Mouse (Mus musculus): Measurements from ENCODE around the gene 1700042G07Rik.

The 1700042G07Rik gene

DNA sequence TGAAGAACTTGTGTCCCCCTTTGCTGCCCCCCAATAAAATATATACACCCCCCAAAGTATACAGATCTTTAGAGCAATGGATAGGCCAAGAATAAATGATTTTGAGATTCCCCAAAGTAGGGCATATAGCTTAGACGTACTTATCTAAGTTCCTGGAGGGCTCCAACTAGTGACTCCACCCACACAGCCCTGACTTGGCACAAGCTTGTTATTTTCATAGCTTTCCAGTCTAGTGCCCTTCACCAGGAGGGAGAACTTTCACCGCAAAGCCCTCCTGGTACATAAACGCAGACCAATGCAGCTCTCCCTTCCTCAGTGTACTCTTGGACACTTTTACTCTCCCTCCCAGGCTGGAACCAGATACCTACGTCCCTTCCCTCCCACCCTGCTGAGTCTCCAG, 11.0 kb upstream of the 1700042G07Rik start:
- no peak for DNase-seq (ENCODE audit: extremely low spot score)

DNA sequence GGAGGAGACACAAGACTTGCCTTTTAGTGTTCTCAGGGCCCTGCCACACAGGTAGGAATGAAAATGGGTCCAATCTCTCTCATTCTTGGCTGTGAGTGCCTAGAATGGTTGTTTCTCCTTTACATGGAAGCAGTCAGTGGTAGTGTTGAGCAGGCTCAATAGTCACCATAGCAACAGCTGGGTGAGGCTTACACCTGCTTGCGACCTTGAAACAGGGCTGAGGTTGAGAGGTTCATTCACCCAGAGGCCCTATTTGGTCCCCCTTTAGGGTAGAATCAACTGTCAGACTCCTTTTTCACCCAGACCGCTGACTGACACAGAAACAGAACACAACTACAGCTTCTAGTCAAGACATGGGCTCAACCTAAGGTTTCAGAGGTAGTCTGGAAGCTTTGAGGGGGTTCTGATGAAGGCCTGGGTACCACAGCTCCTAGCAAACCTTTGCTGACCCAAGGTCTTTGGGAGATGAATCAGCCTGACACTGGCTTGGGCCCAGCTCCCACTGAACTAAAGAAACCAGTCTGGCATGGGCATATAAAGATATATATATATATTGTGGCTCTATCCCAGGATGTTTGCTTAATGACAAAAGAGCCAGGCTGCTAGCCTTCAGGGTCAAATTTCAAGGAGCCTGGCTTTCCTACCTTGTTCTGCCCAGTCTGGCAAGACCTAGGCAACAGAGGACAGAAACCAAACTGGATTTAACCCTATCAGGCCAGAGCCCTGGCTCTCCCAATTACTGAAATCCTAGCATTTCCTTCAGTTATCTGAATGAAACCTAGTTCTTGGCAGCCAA, 8.2 kb upstream of the 1700042G07Rik start:
- no peak for DNase-seq (ENCODE audit: extremely low spot score)

DNA sequence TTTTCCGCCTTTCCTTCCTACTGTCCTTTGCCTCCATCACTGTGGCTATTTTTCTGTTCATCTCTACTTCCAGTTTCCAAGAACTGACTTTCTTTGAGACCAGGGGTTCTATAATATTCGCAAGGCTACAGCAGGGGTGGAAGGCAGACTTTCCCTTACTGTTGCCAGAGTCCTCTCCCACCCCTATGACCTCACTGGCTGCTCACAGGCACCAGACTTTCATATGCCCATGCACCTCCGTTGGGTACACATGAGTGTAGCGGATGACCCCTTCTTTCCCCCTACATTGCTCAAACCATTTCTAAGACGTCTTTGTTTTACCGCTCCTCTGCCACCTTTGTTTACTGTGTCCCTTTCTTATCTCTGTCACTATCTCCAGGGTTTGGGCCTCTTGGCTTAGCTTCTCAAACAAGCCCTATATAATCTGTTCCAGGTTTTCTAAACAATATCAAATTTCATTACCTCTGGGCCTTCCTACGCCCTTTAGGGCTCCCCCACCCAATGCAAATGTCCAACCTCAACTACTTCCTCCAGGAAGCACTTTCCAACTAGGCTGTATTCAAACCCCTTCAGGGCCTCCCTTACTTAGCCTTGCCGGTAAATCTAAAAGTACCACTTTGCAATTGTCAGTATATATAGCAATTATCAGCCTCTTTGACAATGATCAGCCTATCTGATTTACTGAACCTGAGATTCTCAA, 7.3 kb upstream of the 1700042G07Rik start:
- no peak for DNase-seq (ENCODE audit: extremely low spot score)

DNA sequence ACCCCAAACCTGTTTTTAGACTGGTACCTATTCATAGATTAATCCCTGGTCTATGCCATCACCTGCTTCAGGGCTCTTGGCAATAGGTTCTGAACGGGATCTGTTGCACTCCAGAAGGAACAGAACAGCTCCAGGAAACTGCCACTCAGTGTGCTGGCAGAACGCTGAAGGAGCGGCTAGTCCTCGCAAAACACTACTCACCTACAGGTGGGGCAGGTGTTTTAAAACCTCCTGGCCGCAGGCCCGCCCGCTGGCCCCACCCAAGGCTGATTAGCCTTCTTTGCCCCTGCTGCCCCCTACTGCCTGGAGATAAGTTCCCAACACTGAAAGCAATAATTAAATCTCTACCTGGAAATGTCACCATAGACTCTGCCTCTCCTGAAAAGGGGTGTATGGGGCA, 5.8 kb upstream of the 1700042G07Rik start, which contains the start of gene Tspan1:
TSS of gene Tspan1 (minus strand) at position 198 of the 400 bp plus-strand sequence.
- no peak for DNase-seq (ENCODE audit: extremely low spot score)

DNA sequence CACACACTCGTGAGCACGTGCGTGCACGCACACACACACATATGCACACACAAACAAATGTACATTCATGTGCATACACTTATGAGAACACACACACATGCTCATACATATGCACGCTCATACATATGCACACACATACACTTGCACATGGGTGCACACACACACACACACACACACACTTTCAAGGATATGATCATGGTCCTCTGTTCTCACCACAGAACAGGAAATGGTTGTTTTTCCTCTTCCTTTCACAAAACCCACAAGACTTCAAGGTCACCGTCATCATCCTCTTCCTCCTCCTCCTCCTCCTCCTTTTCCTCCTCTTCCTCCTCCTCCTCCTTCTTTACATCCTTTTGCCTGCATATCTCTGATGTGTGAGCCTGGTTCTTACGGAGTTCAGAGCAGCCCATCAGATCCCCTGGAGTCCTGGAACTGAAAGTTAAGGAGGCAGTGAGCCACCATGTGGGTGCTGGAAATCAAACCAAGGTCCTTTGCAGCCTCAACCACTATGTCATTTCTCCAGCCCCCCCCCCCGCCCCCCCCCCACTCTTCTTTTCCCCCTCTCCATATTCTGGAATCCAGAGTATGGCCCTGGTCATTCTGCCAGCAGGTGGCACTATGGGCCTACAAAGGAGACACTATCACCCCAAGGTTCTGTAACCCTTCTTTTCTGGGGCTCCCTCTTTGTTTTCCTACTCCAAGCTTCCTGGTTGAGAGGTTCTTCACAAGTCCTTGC, 4.4 kb upstream of the 1700042G07Rik start:
- DNase-seq (ENCODE audit: extremely low spot score): peak; percentile 71

DNA sequence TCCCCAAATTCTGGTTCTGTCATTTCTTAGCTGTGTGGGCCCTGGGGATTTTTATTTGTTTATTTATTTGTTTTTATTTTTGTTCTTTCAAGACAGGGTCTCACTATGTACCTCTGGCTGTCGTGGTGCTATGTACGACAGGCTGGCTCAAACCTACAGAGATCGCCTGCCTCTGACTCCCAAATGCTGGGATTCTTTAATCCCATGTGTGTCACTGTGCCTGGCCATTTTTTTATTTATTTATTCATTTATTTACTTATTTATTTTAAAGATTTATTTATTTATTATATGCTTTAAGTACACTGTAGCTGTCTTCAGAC, 3.9 kb upstream of the 1700042G07Rik start:
- DNase-seq (ENCODE audit: extremely low spot score): no peak

DNA sequence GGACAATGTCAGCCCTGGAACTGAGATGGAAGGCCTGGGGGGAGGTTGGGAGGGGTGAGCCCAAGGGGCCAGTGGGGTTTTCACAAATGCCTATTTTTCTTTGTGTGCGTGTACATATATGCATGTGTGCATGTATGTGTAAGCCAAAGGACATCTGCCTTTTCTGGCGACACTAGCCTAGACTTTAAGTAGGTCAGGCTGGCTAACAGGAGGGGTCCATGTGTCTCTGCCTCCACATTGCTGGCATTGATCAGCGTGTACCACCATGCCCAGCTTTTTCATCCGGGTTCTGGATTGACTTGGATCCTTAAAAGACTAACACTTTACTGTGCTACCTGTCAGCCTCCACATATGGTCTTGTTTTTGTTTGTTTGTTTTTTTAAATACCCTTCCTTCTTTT, 580 bp downstream of the 1700042G07Rik start:
- no peak for DNase-seq (ENCODE audit: extremely low spot score)

DNA sequence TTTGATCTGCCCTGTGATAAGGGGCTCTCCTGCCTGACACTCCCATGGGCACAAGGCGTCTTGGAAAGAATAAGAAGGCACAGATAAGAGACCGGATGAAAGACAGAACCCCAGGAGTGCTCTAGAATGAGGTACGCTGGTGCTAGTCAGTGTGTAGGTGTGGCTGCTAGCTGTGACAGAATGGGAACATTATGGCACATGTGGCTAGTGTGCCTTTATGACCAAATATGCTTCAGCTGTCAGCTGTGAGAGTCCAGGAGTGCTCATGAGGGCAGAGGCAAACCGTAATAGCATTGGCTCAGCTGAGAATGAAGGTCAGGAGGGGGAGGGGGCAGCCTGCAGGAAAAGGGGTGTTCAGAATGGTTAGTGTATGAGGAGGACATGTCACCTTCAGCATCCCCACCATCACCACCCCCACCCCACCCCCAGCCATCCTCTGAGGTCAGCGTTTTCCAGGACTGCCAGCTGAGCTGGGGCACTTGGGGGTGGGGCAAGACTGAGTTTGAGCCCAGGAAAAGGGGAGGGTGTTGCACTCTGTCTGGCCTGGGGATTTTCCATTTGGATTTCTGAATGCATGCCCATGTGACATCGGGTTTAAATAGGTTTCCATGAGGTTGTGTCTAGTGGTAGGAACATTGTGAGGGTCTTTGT, 1.4 kb downstream of the 1700042G07Rik start:
- DNase-seq (ENCODE audit: extremely low spot score): no peak

DNA sequence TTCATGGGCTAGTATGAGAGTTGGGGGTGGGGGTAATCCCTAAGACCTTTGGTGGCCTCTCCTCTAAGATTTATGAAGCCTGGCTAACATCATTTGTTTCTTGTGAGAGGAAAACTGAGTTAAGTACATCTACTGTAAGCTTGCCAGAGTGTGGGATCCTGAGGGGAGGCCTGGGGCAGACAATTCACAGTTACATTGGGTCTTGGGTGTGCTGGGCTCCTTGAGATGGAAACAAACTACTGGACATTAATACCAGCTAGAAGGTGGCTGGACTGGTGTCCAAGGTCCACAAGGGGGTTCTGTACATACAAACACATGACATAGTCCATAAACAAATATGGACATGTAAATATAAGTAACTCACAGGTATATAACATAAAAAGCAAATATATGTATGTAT, 2.0 kb downstream of the 1700042G07Rik start:
- no peak for DNase-seq (ENCODE audit: extremely low spot score)

DNA sequence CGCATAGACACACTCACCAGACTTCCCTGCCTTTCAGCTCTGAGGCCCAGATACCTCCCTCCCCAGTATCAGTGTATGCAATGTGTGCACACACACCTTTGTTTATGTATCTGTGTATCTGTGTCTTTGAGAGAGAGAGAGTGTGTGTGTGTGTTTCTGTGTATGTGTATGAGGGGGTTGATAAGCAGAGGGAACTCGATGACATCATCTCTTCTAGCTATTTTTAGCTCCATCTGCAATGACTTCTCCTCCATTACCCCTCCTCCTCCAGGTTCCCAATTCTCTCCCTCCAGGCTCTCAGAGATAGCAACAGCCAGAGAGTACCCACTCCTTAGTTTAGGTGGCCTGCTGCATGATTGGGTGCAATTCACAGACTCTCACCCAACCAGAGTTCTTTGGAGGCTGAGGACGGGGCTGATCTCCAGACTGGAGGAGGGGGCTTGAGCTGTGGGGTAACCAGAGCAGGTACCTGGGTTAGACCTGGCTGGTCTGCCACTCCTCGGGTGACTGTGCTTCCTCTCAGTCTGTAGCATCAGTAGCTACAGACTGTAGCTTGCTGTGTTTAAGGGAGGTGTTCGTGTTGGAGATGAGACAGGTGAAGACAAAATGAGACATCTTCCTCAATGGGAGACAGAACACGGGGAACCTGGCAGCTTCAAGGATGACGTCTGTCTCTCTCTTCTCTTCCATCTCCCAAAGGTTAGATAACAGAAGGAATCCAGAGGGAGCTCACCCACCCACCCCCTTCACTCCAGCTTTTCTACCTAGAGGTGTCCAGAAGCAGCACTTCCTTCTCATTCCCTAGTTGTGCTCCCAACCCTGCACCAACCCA, 2.8 kb downstream of the 1700042G07Rik start:
- no peak for DNase-seq (ENCODE audit: extremely low spot score)

DNA sequence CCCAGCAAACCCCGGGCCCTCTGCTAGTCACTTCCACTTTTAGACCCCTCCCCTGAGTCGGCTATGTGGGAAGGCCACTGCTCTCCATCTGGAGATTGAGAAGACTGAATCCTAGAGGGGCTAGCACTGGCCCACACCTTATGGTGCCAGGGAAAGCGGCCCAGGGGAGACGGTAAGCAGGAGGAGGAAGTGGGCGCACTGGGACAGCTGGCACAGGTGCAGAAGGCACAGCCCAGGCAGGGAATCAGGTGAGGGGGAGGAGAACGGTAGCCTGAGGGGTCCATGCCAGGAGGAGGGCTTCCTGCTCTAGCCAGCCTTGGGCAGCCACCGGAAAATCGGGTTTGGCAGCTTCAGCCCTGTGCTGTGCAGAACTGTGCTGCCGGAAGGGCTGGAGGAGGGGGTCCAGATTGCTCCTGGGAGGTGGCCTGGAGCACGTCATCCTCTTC, 3.4 kb downstream of the 1700042G07Rik start:
- DNase-seq (ENCODE audit: extremely low spot score): no peak

DNA sequence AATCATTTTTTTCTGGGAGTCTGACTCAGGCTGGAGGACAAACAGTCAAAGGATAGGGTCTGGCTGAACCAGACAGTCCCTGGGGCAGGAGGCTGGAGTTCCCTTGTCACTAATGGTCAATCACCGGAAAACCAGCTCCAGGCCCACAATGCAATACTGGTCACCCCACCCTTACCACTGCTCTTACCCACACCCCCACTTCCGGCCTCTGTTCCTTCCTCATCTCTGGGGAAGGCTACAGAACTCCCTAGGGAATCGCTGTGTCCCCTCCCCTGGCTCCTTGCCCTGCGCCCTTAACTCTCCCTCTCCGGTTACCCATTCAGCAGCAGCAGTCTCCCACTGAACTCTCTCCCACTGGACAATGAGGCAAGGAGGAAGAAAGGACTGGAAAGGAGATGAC, 4.0 kb downstream of the 1700042G07Rik start:
- peak; percentile 38 for DNase-seq (ENCODE audit: extremely low spot score)

DNA sequence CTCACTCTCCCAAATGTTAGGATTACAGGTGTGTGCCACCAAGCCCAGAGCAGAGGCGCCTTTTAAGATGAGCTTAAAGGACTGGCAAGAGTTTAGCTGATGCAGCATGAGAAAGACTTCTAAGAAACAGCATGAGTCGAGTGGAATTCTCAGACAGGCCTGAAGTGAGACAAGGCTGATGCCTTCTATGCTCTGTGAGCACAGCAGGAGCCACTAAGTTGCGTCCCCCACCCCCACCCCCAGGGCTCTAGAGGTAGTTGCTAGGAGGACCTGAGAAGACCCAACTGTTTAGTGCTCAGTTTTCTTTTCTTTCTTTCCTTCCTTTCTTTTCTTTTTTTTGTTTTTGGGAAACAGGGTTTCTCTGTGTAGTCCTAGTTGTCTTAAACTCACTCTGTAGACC, 8.9 kb downstream of the 1700042G07Rik start:
- DNase-seq (ENCODE audit: extremely low spot score): no peak

DNA sequence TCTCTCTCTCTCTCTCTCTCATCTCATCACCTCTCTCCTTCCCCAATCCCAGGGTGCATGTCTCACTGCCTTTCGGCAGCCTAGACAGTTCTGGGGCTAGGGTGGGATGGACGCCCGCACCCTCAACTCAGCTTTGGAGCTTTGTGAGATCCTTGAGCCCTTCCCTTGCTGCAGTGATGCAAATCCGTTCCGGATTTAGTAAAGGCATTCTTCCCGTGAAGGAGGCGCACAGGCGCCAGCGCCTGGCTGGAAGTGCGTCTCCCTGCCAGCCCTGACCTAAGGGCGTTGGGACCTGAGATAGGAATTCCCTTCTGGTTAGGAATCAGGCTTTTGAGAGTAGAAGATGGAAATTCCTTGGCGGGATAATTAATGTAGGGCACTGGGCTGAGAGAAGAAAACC, 9.6 kb downstream of the 1700042G07Rik start:
- peak; percentile 61 for DNase-seq (ENCODE audit: extremely low spot score)

DNA sequence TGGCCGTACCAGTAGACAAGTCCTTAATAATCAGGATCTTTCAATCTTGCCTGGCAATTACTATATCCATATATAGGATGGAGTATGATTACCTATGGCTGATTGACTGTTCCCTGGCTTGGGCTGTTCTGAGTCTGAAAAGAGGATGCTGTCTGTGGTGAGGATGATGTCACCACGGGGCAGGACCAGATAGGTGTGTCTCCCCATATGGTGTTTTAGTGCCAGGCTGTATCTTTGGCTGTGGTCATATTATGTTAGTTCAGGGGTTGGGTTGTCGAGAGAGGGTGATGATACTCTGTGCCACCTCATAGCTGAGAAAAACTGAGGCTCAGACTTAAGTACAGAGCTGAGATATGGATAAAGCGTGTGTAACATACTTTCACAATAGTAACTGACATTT, 11.9 kb downstream of the 1700042G07Rik start:
- no peak for DNase-seq (ENCODE audit: extremely low spot score)

DNA sequence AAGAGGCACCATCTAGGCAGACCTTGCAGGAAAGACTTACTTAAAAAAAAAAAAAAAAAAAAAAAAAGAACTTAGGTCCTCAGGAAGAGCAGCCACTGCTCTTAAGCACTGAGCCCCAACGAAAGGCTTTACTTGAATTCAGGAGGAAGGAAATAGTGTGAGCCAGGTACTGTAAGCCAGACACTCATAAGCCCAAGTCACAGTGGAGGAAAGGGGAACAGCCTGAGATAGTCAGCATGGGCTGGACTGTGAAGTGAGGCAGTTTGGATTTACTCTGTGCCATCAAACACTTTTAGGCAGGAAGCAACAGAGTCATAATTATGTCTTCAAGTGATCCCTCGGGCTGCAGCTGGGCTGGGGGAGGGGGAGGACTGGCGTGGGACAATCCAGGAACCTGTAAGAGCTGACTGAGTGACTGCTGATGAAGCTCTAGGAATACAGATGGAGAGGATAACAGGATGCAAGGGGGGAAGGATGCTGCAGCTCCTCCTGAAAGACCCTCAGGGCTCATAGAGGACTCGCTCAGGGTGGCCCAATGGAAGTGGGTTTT, 19.2 kb downstream of the 1700042G07Rik start:
- DNase-seq (ENCODE audit: extremely low spot score): no peak

DNA sequence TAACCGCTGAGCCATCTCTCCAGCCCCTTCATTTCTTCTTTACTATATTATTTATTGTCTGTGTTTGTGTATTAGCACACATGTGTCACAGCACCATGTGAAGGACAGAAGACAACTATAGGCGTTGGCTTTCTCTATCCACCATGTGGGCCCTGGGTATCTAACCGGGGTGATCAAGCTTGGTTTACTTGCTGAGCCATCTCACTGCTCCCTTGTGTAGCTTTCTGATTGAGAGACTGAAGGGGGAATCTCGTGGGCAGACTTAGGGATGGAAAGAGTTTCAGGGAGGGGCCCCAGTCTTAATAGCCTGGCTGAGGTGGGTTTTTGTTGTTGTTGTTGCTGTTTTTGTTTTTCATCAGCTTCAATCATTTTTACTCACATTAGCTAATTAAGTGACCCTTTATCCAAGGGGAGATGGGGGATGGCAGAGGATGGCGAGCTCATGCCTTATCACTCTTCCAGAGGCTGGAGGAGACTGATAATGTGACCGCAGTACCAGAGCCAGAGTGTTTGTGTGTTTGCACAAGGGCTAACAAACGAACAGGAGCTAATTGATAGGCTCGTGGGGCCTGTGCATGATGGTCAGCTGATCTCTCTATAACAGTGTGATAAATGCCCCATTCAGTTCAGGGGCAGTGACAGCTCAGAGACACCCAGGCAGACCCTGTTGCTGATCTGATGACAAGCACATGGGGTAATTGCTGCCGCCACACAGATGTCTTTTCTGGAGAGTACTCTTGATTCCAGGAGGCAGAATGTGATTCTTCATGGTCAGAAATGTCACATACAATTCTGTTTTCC, 20.6 kb downstream of the 1700042G07Rik start:
- no peak for DNase-seq (ENCODE audit: extremely low spot score)

DNA sequence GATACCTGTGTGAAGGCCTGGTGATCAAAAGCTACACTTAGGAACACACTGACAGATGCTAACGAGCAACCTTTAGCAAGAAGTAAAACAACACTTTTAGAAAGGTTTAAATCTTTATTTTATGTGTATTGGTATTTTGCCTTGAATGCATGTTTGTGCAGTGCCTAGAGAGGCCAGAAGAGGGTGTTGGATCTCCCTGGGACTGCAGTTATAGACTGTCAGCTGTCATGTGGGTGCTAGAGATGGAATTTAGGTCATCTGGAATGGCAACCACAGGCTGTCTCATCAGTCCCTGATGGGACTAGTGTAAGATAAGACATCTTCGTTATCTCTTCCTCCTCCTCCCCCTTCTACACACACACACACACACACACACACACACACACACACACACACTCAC, 25.2 kb downstream of the 1700042G07Rik start:
- no peak for DNase-seq (ENCODE audit: extremely low spot score)

DNA sequence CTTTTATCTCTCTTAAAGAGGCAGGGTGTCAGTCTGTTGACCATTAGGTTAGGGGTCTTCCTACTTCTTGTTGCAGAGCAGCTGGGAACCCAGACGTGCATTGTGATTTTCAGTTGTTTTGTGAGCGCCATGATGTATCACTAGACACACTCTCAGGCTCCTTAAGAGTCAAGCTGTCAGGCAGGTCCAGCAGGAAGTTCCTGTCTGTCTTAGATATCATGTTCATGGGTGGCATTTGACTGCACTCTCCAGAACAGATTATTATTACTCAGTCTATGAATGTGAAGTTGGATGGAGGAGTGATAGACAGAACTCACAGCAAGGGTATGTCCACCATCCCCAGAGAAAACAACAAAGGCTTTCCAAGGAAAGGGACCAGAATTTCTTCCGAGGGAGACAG, 31.2 kb downstream of the 1700042G07Rik start:
- no peak for DNase-seq (ENCODE audit: extremely low spot score)

DNA sequence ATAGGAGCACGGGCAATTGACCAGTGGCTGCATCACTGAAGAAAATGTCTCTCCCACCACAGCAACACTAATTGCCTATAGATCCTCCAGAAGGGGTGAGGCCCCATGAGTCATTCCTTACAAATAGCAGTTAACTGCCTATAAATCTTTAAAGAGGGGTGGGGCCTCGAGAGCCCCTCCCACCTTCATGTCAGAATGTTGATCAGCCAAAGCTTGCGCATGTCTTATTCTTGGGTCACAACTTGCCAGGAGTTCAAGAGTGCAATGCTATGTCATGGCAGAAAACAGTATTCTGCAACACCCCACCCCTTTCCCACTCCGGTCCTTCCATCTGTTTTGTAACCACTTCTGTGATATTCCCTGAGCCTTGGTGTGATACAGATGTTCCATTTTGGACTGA, 33.4 kb downstream of the 1700042G07Rik start:
- no peak for DNase-seq (ENCODE audit: extremely low spot score)

Measured in embryo, embryonic 9.5 days (tissue).